Mouse (Mus musculus) brain, embryonic 14.5 days (tissue): ENCODE data around the gene Zbtb20.

Experiments
- CTCF ChIP-seq: fragments of 200-500 bp; IDR thresholded peaks from 2 replicates; pipeline ENCODE4 v1.5.1; 2012; ENCODE audit warnings: inconsistent platforms, mild to moderate bottlenecking, moderate library complexity, borderline replicate concordance; ENCODE audit not compliant: insufficient read depth, insufficient read length; ENCODE audit errors: extremely low read depth
- POLR2A ChIP-seq: fragments of 200-500 bp; IDR thresholded peaks from 2 replicates; pipeline ENCODE4 v1.6.1; 2012; ENCODE audit warnings: mild to moderate bottlenecking, inconsistent platforms, borderline replicate concordance; ENCODE audit not compliant: poor library complexity, insufficient read depth, insufficient read length, severe bottlenecking; ENCODE audit errors: extremely low read depth

- TF ChIP-seq CTCF (no peak), POLR2A (no peak)
Observed at GRCm38 (mm10) chr16:43428955-43429354, 553.3 kb downstream of the Zbtb20 start.
